Mouse (Mus musculus): ENCODE results near the gene Itpr2. TPM values are rescaled to one million over a fixed set of nuclear protein-coding genes. Genes with fewer than 3 reads are reported as not detected.

Gene Itpr2
- polyA plus RNA-seq, 1 experiment from 2014 or later = 138 TPM

- DNase-seq (ENCODE audit: low spot score) = no peak
Measured at GRCm38 (mm10) chr6:146170603-146171051, 331.4 kb downstream of the Itpr2 start.

DNA sequence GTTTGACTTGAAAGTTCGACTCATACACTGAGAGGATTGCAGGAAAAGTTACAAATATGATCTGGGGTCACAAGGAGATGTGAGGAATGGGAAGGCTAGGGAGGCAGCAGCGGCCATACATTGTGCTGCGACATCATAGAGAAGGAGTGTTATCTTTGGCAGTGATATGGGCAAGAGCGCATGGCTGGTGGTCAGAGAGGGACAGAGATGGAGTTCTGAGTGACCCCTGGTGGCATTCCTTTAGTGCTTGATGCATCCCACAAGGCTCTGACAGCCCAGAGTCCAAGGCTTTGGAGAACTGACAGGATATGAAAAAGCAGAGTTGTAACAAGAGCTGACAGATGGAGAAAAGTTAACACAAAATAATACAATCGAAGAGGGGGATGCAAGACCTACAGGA, 334.8 kb downstream of the Itpr2 start:
- no peak for DNase-seq (ENCODE audit: low spot score)

DNA sequence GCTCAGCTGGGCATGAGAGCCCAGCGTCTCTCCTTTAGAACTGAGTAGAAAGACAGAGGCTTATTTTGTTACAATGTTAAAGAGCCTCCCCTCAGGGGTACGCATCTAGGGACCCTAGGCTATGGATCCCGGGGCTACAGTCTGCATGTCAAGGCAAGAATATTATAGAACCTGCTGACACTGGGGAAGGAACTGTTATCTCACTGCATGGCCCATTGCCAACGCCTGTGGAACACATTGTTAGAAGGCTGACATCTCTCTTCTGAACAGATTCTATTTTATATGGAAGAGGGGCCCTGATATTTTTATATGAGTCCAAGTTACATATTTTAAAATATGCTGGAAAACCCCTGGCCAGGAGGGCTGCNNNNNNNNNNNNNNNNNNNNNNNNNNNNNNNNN, 342.4 kb downstream of the Itpr2 start:
- no peak for DNase-seq (ENCODE audit: low spot score)

DNA sequence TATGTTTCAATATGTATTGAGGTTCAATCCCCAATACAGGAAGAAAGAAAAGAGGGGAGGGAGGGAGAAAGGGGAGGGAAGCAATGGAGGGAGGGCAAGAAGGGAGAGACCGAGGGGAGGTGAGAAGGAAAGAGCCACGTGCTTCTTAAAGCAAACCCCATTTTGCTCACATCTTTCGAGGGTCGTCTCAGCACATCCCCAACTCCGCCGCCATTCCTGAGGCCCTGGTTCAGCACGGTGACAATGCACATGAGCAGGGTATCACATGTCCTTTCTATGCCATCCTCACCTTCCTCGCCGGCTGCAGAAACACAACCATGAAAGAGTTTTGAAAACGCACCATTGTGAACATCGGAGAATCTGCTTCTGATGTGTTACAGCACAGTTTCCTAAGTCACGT, 343.3 kb downstream of the Itpr2 start:
- no peak for DNase-seq (ENCODE audit: low spot score)

- DNase-seq (ENCODE audit: low spot score) = no peak
Measured at GRCm38 (mm10) chr6:146157983-146158535, 344.0 kb downstream of the Itpr2 start.

DNA sequence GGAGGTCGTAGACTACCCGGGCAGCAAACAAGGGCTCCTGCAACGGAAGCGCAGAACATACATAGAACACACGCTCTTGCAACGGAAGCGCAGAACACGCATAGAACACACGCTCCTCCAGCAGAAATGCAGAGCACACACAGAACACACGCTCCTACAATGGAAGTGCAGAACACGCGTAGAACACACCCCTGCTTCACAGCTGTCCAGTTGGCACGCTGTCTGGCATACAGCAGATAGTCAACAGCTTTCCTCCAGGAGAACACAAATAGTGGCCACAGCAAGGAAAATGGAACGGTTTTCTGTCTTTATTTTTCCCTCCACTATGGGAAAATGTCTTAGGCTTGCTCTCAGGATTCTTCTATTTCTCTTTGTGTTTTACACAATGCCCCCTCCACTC, 344.9 kb downstream of the Itpr2 start:
- no peak for DNase-seq (ENCODE audit: low spot score)

- DNase-seq (ENCODE audit: low spot score) = no peak
Measured at GRCm38 (mm10) chr6:146156536-146156935, 345.5 kb downstream of the Itpr2 start.

- DNase-seq (ENCODE audit: low spot score) = no peak
Measured at GRCm38 (mm10) chr6:146155156-146155734, 346.8 kb downstream of the Itpr2 start.

GRCm38 (mm10) chr6:146152843-146153242, 349.2 kb downstream of the Itpr2 start:
- no peak for DNase-seq (ENCODE audit: low spot score)

GRCm38 (mm10) chr6:146140966-146141585, 360.9 kb downstream of the Itpr2 start:
- DNase-seq (ENCODE audit: low spot score) = no peak

DNA sequence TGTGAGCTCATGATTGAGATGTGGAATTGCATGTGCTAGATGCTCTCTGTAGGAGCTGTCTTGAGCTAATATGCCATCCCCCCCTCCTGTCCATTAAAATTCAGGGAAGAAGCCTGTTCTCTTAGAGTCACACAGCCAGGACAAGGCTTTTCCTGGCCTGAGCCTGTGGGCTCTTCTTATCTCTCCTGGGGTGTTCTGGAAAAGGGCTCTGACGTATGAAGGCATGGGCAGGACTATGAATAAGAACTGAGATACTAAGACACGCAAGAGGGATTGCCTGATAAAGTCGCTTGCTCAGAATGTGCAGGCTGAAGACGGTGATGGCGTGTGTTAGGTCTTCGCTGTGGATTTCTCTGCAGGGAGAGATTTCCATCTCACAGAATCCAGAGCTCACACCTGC, 361.9 kb downstream of the Itpr2 start:
- DNase-seq (ENCODE audit: low spot score) = no peak

- no peak for DNase-seq (ENCODE audit: low spot score)
Measured at GRCm38 (mm10) chr6:146136646-146137045, 365.4 kb downstream of the Itpr2 start.

- DNase-seq (ENCODE audit: low spot score) = no peak
Measured at GRCm38 (mm10) chr6:146136244-146136643, 365.8 kb downstream of the Itpr2 start.

GRCm38 (mm10) chr6:146135291-146135690, 366.7 kb downstream of the Itpr2 start:
- DNase-seq (ENCODE audit: low spot score) = no peak

GRCm38 (mm10) chr6:146133921-146134320, 368.1 kb downstream of the Itpr2 start:
- DNase-seq (ENCODE audit: low spot score) = no peak

- no peak for DNase-seq (ENCODE audit: low spot score)
Measured at GRCm38 (mm10) chr6:146129066-146129465, 373.0 kb downstream of the Itpr2 start.

DNA sequence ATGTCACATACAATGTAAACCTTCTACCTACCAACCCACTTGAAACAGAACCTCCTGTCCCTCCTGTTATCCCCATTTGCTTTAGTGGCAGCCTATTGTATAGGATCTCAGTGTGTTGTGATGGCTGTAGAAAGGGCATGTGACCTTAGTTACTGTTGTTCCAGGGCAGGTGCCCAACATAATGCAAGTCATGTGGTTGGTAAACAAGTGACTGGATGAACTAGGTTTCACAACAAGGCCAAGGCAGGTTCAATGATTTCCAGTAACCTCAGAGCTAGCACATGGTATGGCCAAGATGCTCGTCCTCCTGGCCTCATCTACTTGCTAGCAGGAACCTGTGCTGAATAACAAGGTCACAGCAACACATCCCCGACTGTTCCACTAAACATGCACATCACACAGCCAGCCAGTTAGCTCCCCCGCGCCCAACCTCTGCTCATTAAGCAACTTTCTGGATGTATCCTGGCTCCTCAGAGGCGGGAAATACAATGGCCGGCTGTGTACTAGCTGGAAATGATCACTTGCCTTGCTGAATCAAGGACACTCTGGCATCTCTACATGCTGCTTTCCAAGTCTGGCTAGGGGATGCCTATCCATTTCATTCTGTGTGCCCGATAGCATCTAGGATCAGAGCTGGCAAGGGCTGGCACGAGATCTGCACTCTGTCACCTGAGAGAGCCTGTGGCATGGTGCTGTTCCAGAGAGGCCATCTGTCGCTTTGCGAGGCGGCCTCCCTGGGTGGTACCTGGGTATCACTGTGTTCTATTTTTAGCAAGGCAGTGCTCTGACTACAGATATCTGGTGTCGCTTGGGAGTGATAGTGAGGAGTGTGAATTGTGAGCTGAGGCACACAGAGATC, 375.0 kb downstream of the Itpr2 start:
- no peak for DNase-seq (ENCODE audit: low spot score)

GRCm38 (mm10) chr6:146125621-146126020, 376.4 kb downstream of the Itpr2 start:
- DNase-seq (ENCODE audit: low spot score) = no peak

DNA sequence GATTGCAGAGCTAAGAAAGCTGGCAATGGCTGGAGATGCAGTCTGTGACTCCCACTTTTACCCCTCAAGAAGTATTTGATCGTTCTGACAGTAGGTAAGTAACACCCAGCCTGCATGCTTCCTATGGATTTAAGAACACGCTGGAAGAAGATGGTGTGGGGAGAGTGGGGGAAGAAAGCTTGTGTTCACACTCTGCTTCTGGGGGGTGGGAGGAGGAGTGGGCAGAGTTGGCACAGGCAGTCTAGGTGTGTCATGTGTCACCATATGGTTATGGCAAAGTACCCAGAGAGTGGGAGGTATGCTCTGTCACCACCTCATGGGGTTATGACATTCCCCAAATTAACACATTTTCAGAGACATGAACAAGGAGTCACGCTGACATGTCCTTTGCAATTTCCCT, 377.5 kb downstream of the Itpr2 start:
- DNase-seq (ENCODE audit: low spot score) = no peak

DNA sequence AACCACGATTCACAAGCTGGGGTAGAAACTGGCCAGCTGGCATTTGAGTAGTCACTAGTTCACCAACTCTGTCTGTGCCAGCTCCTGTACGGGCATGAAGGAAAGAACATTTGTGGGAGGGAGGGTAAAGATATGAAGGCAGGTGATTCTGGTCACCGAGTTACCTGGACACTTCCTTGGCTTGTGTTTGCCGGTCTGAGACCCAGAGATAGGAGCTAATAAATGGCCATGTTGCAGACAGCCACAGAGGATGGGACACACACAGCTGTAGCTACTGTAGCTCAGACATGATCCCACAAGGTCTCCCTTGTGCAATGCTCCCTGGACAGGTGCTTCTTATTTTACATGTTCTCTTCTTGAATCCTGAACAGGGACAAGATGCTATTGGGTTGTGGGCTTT, 378.4 kb downstream of the Itpr2 start:
- no peak for DNase-seq (ENCODE audit: low spot score)

- DNase-seq (ENCODE audit: low spot score) = no peak
Measured at GRCm38 (mm10) chr6:146120172-146120571, 381.9 kb downstream of the Itpr2 start.

DNA sequence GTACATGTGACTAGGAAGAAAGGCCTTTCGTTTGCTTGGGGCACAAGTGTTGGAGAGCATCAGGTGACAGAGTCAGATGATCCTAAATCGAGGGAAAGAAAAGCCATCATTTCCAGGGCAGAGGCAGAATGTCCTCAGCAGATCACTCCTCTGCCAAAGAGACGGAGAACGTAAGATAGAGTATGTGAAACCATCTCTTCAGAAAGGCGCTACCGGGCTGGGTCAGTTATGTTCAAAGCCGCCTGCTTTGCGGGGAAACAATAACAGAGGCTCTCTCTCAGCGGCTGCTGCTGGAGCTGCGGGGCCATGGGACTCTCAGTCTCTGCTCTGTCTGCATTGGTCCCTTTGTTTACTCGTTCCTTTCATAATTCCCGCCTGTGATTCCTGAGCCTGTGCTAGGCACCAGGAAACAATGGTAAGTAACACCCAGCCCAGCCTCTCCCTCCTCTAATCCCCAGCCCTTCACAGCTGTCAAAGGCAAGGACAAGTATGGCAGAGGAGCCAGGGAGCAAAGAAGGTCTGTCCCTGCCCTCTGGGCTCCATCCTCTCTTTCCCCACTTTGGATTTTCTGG, 387.2 kb downstream of the Itpr2 start:
- DNase-seq (ENCODE audit: low spot score) = no peak

All from thymus, postnatal 0 days (tissue).